Comparison of ENCODE assay signal across 14 mouse cellular contexts in genomic region chr3:108386186-108386585, GRCm38 (mm10). TPM values are rescaled to one million over a fixed set of nuclear protein-coding genes. Genes with fewer than 3 reads are reported as not detected.
DNase-seq lines count a peak whose midpoint lies in the region; ATAC-seq and TF ChIP-seq lines count a peak whose summit lies in the region.
"Had no signal": no experiment of that assay in that cellular context is flagged by ENCODE, and none has a peak within 500 bp of the region (broad histone marks: within the 10 kb centered on the region; RNA-seq: fewer than 3 reads in every experiment).

No protein-coding gene starts in this region.

- intact Hi-C loops in left cerebral cortex, postnatal 4 days (cut with DNase I): loop anchor here (10.0 kb wide), 1 partner anchor 221 kb away; no protein-coding TSS in a partner anchor

- H3K36me3 ChIP-seq in ES-Bruce4 (ENCODE audit: control insufficient read depth, insufficient read depth, low read length, poor library complexity, severe bottlenecking): peaks cover 33% of the 10 kb centered on the region
- H3K36me3 ChIP-seq in intestine, embryonic 16.5 days (ENCODE audit: control insufficient read depth, insufficient read depth, low read length): no peaks in the 10 kb centered on the region
- H3K36me3 ChIP-seq in hindbrain, embryonic 10.5 days: peaks cover 50% of the 10 kb centered on the region

- H3K4me2 ChIP-seq in intestine, embryonic 16.5 days (ENCODE audit: low read depth, low read length): no peak overlapping the region
- H3K4me2 ChIP-seq: midbrain, embryonic 13.5 days; neural tube, embryonic 13.5 days had no signal

- WGBS in intestine, embryonic 16.5 days: 79% methylated on average over 10 of the region's 10 CpGs
- 88% methylated on average over 10 of the region's 10 CpGs for WGBS in hindbrain, embryonic 10.5 days

- H3K9ac ChIP-seq in ES-Bruce4 (ENCODE audit: low read depth, poor library complexity, severe bottlenecking): peak overlapping the region; percentile 81; the same call in 1 of the 2 replicates
- H3K9ac ChIP-seq in intestine, embryonic 16.5 days (ENCODE audit: low read depth, low read length): no peak overlapping the region
- H3K9ac ChIP-seq: midbrain, embryonic 13.5 days; neural tube, embryonic 13.5 days had no signal

- no peak for TF ChIP-seq POLR2A in ES-Bruce4 (IDR thresholded peaks at IDR 0.05; ENCODE audit: insufficient read depth, low read length)

- H3K4me1 ChIP-seq in ES-Bruce4 (ENCODE audit: control insufficient read depth, insufficient read depth, low read length): peaks cover 4% of the 10 kb centered on the region
- peaks cover 33% of the 10 kb centered on the region for H3K4me1 ChIP-seq in intestine, embryonic 16.5 days (ENCODE audit: control insufficient read depth, insufficient read depth, low read length)
- peaks cover 62% of the 10 kb centered on the region for H3K4me1 ChIP-seq in hindbrain, embryonic 10.5 days (replicated peaks)

- H3K27ac ChIP-seq in ES-Bruce4 (ENCODE audit: insufficient read depth, low read length): peak overlapping the region; percentile 15; the same call in 1 of the 2 replicates
- no peak overlapping the region for H3K27ac ChIP-seq in intestine, embryonic 16.5 days (ENCODE audit: low read length)
- H3K27ac ChIP-seq in hindbrain, embryonic 10.5 days: no peak overlapping the region; the same call in 1 of the 2 replicates
- H3K27ac ChIP-seq: forebrain, embryonic 10.5 days; midbrain, embryonic 13.5 days; neural tube, embryonic 13.5 days had no signal

- peak; percentile 42 for DNase-seq in Muller cell, postnatal 12 days (ENCODE audit: inconsistent ontology term)
- peak; percentile 74 to 78 for DNase-seq in layer of hippocampus, adult 8-10 months (ENCODE audit: low spot score in 2 of 2)
- peak; percentile 21 for DNase-seq in left cerebral cortex, postnatal 4 days
- no peak for DNase-seq in thymus, postnatal 10 days (ENCODE audit: low spot score in 2 of 2)
- no peak for DNase-seq in hindbrain, embryonic 10.5 days (ENCODE audit: low spot score)
- DNase-seq: gastrocnemius, postnatal 14 days; liver had no signal

- ATAC-seq in intestine, embryonic 16.5 days: no peak
- ATAC-seq: lung, postnatal 0 days; midbrain, embryonic 13.5 days had no signal

- TF ChIP-seq EP300 in ES-Bruce4 (IDR thresholded peaks at IDR 0.05; ENCODE audit: insufficient read depth, low read depth, low read length): no peak

- no peaks in the 10 kb centered on the region for H3K9me3 ChIP-seq in ES-Bruce4 (replicated peaks; ENCODE audit: control insufficient read depth, insufficient read depth, low read length, poor library complexity, severe bottlenecking)
- no peaks in the 10 kb centered on the region for H3K9me3 ChIP-seq in intestine, embryonic 16.5 days (ENCODE audit: control insufficient read depth, low read length)
- no peaks in the 10 kb centered on the region for H3K9me3 ChIP-seq in hindbrain, embryonic 10.5 days
- H3K9me3 ChIP-seq: forebrain, embryonic 10.5 days; midbrain, embryonic 13.5 days; neural tube, embryonic 13.5 days had no signal

- no peaks in the 10 kb centered on the region for H3K27me3 ChIP-seq in ES-Bruce4 (ENCODE audit: control insufficient read depth, insufficient read depth, low read length, poor library complexity, severe bottlenecking)
- no peaks in the 10 kb centered on the region for H3K27me3 ChIP-seq in intestine, embryonic 16.5 days (replicated peaks; ENCODE audit: control insufficient read depth, insufficient read depth, low read length)
- no peaks in the 10 kb centered on the region for H3K27me3 ChIP-seq in hindbrain, embryonic 10.5 days (ENCODE audit: insufficient read depth, poor library complexity, severe bottlenecking)
- H3K27me3 ChIP-seq: midbrain, embryonic 13.5 days; neural tube, embryonic 13.5 days had no signal

- no peak for TF ChIP-seq CTCF in ES-Bruce4 (IDR thresholded peaks at IDR 0.05; ENCODE audit: low read depth, low read length)

- peak overlapping the region; percentile 30; the same call in 1 of the 2 replicates for H3K4me3 ChIP-seq in ES-Bruce4 (ENCODE audit: low read depth, low read length)
- H3K4me3 ChIP-seq in intestine, embryonic 16.5 days (ENCODE audit: low read length): no peak overlapping the region
- no peak overlapping the region for H3K4me3 ChIP-seq in hindbrain, embryonic 10.5 days
- H3K4me3 ChIP-seq: forebrain, embryonic 10.5 days; midbrain, embryonic 13.5 days; neural tube, embryonic 13.5 days had no signal

RNA-seq across cellular contexts. Expression of gene Psrc1, which starts 2.5 kb away (rescaled TPM):
- polyA plus RNA-seq in ES-Bruce4 (2011; ENCODE audit: insufficient read depth, insufficient read length, low read depth, missing spikeins): 255 and 272 TPM in 2 replicates
- 10 to 100 TPM; 17.0 to 27.2 (median 22.9) TPM for total RNA-seq in layer of hippocampus, adult 8-10 months (2022)
- total RNA-seq in left cerebral cortex, postnatal 4 days (2021): 1 to 10 TPM; 4.3 to 6.9 TPM
- polyA plus RNA-seq in intestine, embryonic 16.5 days (2015; fragmentation: Nextera tagmentation; extraction: Ambion mirVana): 22.1 and 26.1 TPM in 2 replicates
- 75.8 and 89.8 TPM in 2 replicates for polyA plus RNA-seq in hindbrain, embryonic 10.5 days (2016; fragmentation: Nextera tagmentation; extraction: Ambion mirVana)

RNA-seq across cellular contexts. Expression of gene Mybphl, which starts 21.5 kb away (rescaled TPM):
- not detected in 2 replicates for polyA plus RNA-seq in ES-Bruce4 (2011; ENCODE audit: insufficient read depth, insufficient read length, low read depth, missing spikeins)
- 1 to 10 TPM in 2 of 4 experiments, under 1 TPM in 2; 0.52 to 1.8 (median 0.83) TPM for total RNA-seq in layer of hippocampus, adult 8-10 months (2022)
- total RNA-seq in left cerebral cortex, postnatal 4 days (2021): under 1 TPM in 1 of 2 experiments, not detected in 1; 0.30 TPM
- not detected in 2 replicates for polyA plus RNA-seq in intestine, embryonic 16.5 days (2015; fragmentation: Nextera tagmentation; extraction: Ambion mirVana)
- polyA plus RNA-seq in hindbrain, embryonic 10.5 days (2016; fragmentation: Nextera tagmentation; extraction: Ambion mirVana): not detected in 2 replicates
- polyA plus RNA-seq: forebrain, embryonic 10.5 days; midbrain, embryonic 13.5 days; neural tube, embryonic 13.5 days; small intestine, adult 2 months had no signal

RNA-seq across cellular contexts. Expression of gene Celsr2, which starts 29.2 kb away (rescaled TPM):
- 7.1 and 8.9 TPM in 2 replicates for polyA plus RNA-seq in ES-Bruce4 (2011; ENCODE audit: insufficient read depth, insufficient read length, low read depth, missing spikeins)
- total RNA-seq in layer of hippocampus, adult 8-10 months (2022): 100 to 1,000 TPM; 170 to 179 (median 172) TPM
- 100 to 1,000 TPM; 136 to 149 TPM for total RNA-seq in left cerebral cortex, postnatal 4 days (2021)
- polyA plus RNA-seq in intestine, embryonic 16.5 days (2015; fragmentation: Nextera tagmentation; extraction: Ambion mirVana): 2.6 and 3.0 TPM in 2 replicates
- 58.1 and 79.1 TPM in 2 replicates for polyA plus RNA-seq in hindbrain, embryonic 10.5 days (2016; fragmentation: Nextera tagmentation; extraction: Ambion mirVana)

RNA-seq across cellular contexts. Expression of gene Sars, which starts 58.8 kb away (rescaled TPM):
- polyA plus RNA-seq in ES-Bruce4 (2011; ENCODE audit: insufficient read depth, insufficient read length, low read depth, missing spikeins): 258 and 273 TPM in 2 replicates
- 100 to 1,000 TPM; 191 to 220 (median 209) TPM for total RNA-seq in layer of hippocampus, adult 8-10 months (2022)
- 100 to 1,000 TPM; 194 to 199 TPM for total RNA-seq in left cerebral cortex, postnatal 4 days (2021)
- polyA plus RNA-seq in intestine, embryonic 16.5 days (2015; fragmentation: Nextera tagmentation; extraction: Ambion mirVana): 166 and 168 TPM in 2 replicates
- polyA plus RNA-seq in hindbrain, embryonic 10.5 days (2016; fragmentation: Nextera tagmentation; extraction: Ambion mirVana): 161 and 177 TPM in 2 replicates

Comparison
In these comparisons a context has a peak if more than half of its experiments do, and no peak if none do; other contexts are left out.
1. DNase-seq: peak in Muller cell, postnatal 12 days (single experiment), layer of hippocampus, adult 8-10 months (2 of 2) and left cerebral cortex, postnatal 4 days (single experiment); none in thymus, postnatal 10 days (0 of 2) and hindbrain, embryonic 10.5 days (single experiment).